15 mouse cellular contexts compared by ENCODE assay signal in genomic region chr13:43253526-43253925, GRCm38 (mm10). TPM values are rescaled to one million over a fixed set of nuclear protein-coding genes. Genes with fewer than 3 reads are reported as not detected.
DNase-seq lines count a peak whose midpoint lies in the region; ATAC-seq lines count a peak whose summit lies in the region.
"Had no signal": no experiment of that assay in that cellular context is flagged by ENCODE, and none has a peak within 500 bp of the region (broad histone marks: within the 10 kb centered on the region; RNA-seq: fewer than 3 reads in every experiment).

No protein-coding gene starts in this region.

- no peak for ATAC-seq in midbrain, embryonic 11.5 days (ENCODE audit: low FRiP score)
- no peak for ATAC-seq in midbrain, embryonic 14.5 days (ENCODE audit: low FRiP score, low TSS enrichment)

- no peaks in the 10 kb centered on the region for H3K36me3 ChIP-seq in midbrain, embryonic 11.5 days (ENCODE audit: control insufficient read depth, insufficient read depth, low read length)
- H3K36me3 ChIP-seq in midbrain, embryonic 14.5 days (ENCODE audit: control insufficient read depth, insufficient read depth, low read length), result no peaks in the 10 kb centered on the region
- H3K36me3 ChIP-seq: embryonic facial prominence, embryonic 13.5 days; forebrain, embryonic 12.5 days; hindbrain, embryonic 13.5 days; liver, embryonic 13.5 days had no signal

- no peak overlapping the region for H3K27ac ChIP-seq in midbrain, embryonic 11.5 days (ENCODE audit: low read depth, low read length)
- H3K27ac ChIP-seq in midbrain, embryonic 14.5 days (replicated peaks; ENCODE audit: low read depth, low read length), result no peak overlapping the region
- H3K27ac ChIP-seq: embryonic facial prominence, embryonic 13.5 days; forebrain, embryonic 12.5 days; hindbrain, embryonic 13.5 days; liver, embryonic 13.5 days had no signal

- peaks cover 3% of the 10 kb centered on the region; the same call in 1 of the 2 replicates for H3K4me1 ChIP-seq in midbrain, embryonic 11.5 days (ENCODE audit: control insufficient read depth, insufficient read depth, low read length)
- H3K4me1 ChIP-seq in midbrain, embryonic 14.5 days (ENCODE audit: control insufficient read depth, insufficient read depth, low read length), result 0 out of 2 replicates have a peak, but pooled peaks cover 6% of the 10 kb centered on the region

- DNase-seq in heart, adult 11 months, result peak; percentile 93
- DNase-seq in heart, adult 8-10 months (ENCODE audit: low spot score), result no peak
- peak; percentile 77 for DNase-seq in midbrain, embryonic 11.5 days (ENCODE audit: low spot score, missing footprints)
- no peak for DNase-seq in midbrain, embryonic 14.5 days
- peak; percentile 51 for DNase-seq in kidney, adult 11 months
- peak; percentile 34 to 42 for DNase-seq in kidney, postnatal 36 days
- DNase-seq in thymus, postnatal 10 days (ENCODE audit: low spot score in 2 of 2), result no peak
- DNase-seq in frontal cortex, postnatal 25 days (ENCODE audit: low spot score in 2 of 2), result no peak
- DNase-seq: cerebellum, adult 9-11 months; gastrocnemius, postnatal 14 days; liver, embryonic 13.5 days had no signal

- H3K4me2 ChIP-seq in midbrain, embryonic 11.5 days, result no peak overlapping the region
- H3K4me2 ChIP-seq in midbrain, embryonic 14.5 days (ENCODE audit: low read length), result no peak overlapping the region
- H3K4me2 ChIP-seq: embryonic facial prominence, embryonic 13.5 days; forebrain, embryonic 12.5 days; hindbrain, embryonic 13.5 days; liver, embryonic 13.5 days had no signal

- no peaks in the 10 kb centered on the region for H3K9me3 ChIP-seq in midbrain, embryonic 11.5 days (ENCODE audit: control insufficient read depth, low read length)
- H3K9me3 ChIP-seq in midbrain, embryonic 14.5 days (ENCODE audit: control insufficient read depth, low read length), result no peaks in the 10 kb centered on the region
- H3K9me3 ChIP-seq: embryonic facial prominence, embryonic 13.5 days; forebrain, embryonic 12.5 days; hindbrain, embryonic 13.5 days; liver, embryonic 13.5 days had no signal

- H3K27me3 ChIP-seq in midbrain, embryonic 11.5 days (ENCODE audit: control insufficient read depth, insufficient read depth, low read length), result no peaks in the 10 kb centered on the region
- H3K27me3 ChIP-seq in midbrain, embryonic 14.5 days (ENCODE audit: control insufficient read depth, insufficient read depth, low read length), result no peaks in the 10 kb centered on the region
- H3K27me3 ChIP-seq: embryonic facial prominence, embryonic 13.5 days; forebrain, embryonic 12.5 days; hindbrain, embryonic 13.5 days had no signal

- WGBS in midbrain, embryonic 11.5 days, result 62% methylated on average over 5 of the region's 5 CpGs
- 57% methylated on average over 5 of the region's 5 CpGs for WGBS in midbrain, embryonic 14.5 days

- no peak overlapping the region for H3K9ac ChIP-seq in midbrain, embryonic 11.5 days (ENCODE audit: low read length)
- H3K9ac ChIP-seq in midbrain, embryonic 14.5 days (replicated peaks; ENCODE audit: low read length), result no peak overlapping the region
- H3K9ac ChIP-seq: embryonic facial prominence, embryonic 13.5 days; forebrain, embryonic 12.5 days; hindbrain, embryonic 13.5 days; liver, embryonic 13.5 days had no signal

- H3K4me3 ChIP-seq in midbrain, embryonic 11.5 days (ENCODE audit: low read depth, low read length), result no peak overlapping the region
- no peak overlapping the region for H3K4me3 ChIP-seq in midbrain, embryonic 14.5 days (replicated peaks; ENCODE audit: low read depth, low read length)
- H3K4me3 ChIP-seq: embryonic facial prominence, embryonic 13.5 days; forebrain, embryonic 12.5 days; hindbrain, embryonic 13.5 days; liver, embryonic 13.5 days; myocyte had no signal

RNA-seq across cellular contexts. Expression of gene Gfod1, which starts 50.4 kb away (rescaled TPM):
- 10 to 100 TPM; 28.2 to 33.9 (median 30.5) TPM for total RNA-seq in heart, adult 8-10 months (2022)
- 0.53 and 0.77 TPM in 2 replicates for polyA plus RNA-seq in midbrain, embryonic 11.5 days (2014; fragmentation: Nextera tagmentation; extraction: Ambion mirVana)
- polyA plus RNA-seq in midbrain, embryonic 14.5 days (2014; fragmentation: Nextera tagmentation; extraction: Ambion mirVana), result 3.7 and 4.7 TPM in 2 replicates

Comparison
In these comparisons a context has a peak if more than half of its experiments do, and no peak if none do; other contexts are left out.
1. DNase-seq: peak in heart, adult 11 months (single experiment), midbrain, embryonic 11.5 days (single experiment), kidney, adult 11 months (single experiment) and kidney, postnatal 36 days (2 of 2); none in heart, adult 8-10 months (single experiment), midbrain, embryonic 14.5 days (single experiment), thymus, postnatal 10 days (0 of 2) and frontal cortex, postnatal 25 days (0 of 2).